Mouse (Mus musculus) intestine, embryonic 14.5 days (tissue): Measurements from ENCODE around the gene Rarg. TPM values are rescaled to one million over a fixed set of nuclear protein-coding genes. Genes with fewer than 3 reads are reported as not detected.

Source experiments
- ATAC-seq: fragments of 200-750 bp; cut with Nextera tagmentation; replicated peaks from 2 replicates; pipeline ENCODE4 v1.8.0; 2017; ENCODE audit warnings: low read depth, moderate number of reproducible peaks, moderate TSS enrichment, moderate library complexity; ENCODE audit not compliant: low FRiP score, low TSS enrichment
- DNase-seq: peaks from one replicate; pipeline ENCODE4 v3.0.0-alpha.2; 2018; ENCODE audit warnings: low spot score
- H3K27ac ChIP-seq: fragments of 300-500 bp; sonication (generic); 2 replicates; pipeline ENCODE4 v1.5.1; 2014; ENCODE audit warnings: low read depth, mild to moderate bottlenecking, control low read depth
- H3K27me3 ChIP-seq: fragments of 300-500 bp; sonication (generic); replicated peaks from 2 replicates; pipeline ENCODE4 v1.6.1; 2014; ENCODE audit warnings: low read length, control low read depth; ENCODE audit not compliant: control insufficient read depth, insufficient read depth
- H3K36me3 ChIP-seq: fragments of 300-500 bp; sonication (generic); 2 replicates; pipeline ENCODE4 v1.6.1; 2014; ENCODE audit warnings: low read length, control low read depth; ENCODE audit not compliant: control insufficient read depth, insufficient read depth
- H3K4me1 ChIP-seq: fragments of 300-500 bp; sonication (generic); replicated peaks from 2 replicates; pipeline ENCODE4 v1.6.1; 2014; ENCODE audit warnings: low read length, control low read depth, mixed read lengths; ENCODE audit not compliant: control insufficient read depth, insufficient read depth
- H3K4me2 ChIP-seq: fragments of 300-500 bp; sonication (generic); 2 replicates; pipeline ENCODE4 v1.6.1; 2014; ENCODE audit warnings: low read length
- H3K4me3 ChIP-seq: fragments of 300-500 bp; sonication (generic); 2 replicates; pipeline ENCODE4 v1.5.1; 2014; ENCODE audit warnings: low read depth, low read length, control low read depth, mixed read lengths
- H3K9ac ChIP-seq: fragments of 300-500 bp; sonication (generic); 2 replicates; pipeline ENCODE4 v1.6.1; 2014; ENCODE audit warnings: mild to moderate bottlenecking, low read length
- H3K9me3 ChIP-seq: fragments of 300-500 bp; sonication (generic); 2 replicates; pipeline ENCODE4 v1.6.1; 2016; ENCODE audit warnings: low read length, control low read depth; ENCODE audit not compliant: control insufficient read depth
- WGBS: fragments of 180-500 bp; shearing (Covaris S2); extraction: QIAGEN DNeasy Blood & Tissue Kit; methylation state at CpG from one replicate; pipeline ENCODE4 v1.1.7; 2014; 5-methylcytosine and 5-hydroxymethylcytosine counted together
- polyA plus RNA-seq: library from polyadenylated mRNA; unstranded; fragments of >200 nt; fragmentation: Nextera tagmentation; extraction: Ambion mirVana; gene quantifications from 2 replicates; pipeline ENCODE4 v1.2.1, GENCODE M21; 2014

Rarg gene
- polyA plus RNA-seq, 1 experiment from 2014 or later, result 16.4 TPM

- no peaks in the 10 kb centered on the region for H3K27me3 ChIP-seq
- peak overlapping the region; percentile 60 for H3K9ac ChIP-seq
- peak overlapping the region; percentile 78 for H3K27ac ChIP-seq
- WGBS, result 23% methylated on average over 13 of the region's 13 CpGs
- peak overlapping the region; percentile 76 for H3K4me3 ChIP-seq
- peak overlapping the region; percentile 82 for H3K4me2 ChIP-seq
- no peak for DNase-seq
- H3K36me3 ChIP-seq, result peaks cover 20% of the 10 kb centered on the region
- ATAC-seq, result peak; percentile 40
- H3K9me3 ChIP-seq, result no peaks in the 10 kb centered on the region
- H3K4me1 ChIP-seq, result peaks cover 10% of the 10 kb centered on the region
Observed at GRCm38 (mm10) chr15:102279783-102280520, 22.6 kb upstream of the Rarg start.

GRCm38 (mm10) chr15:102279092-102279782 is 21.9 kb upstream of the Rarg start, which contains the start of gene Mfsd5:
Gene Mfsd5, plus strand, starts transcription at chr15:102279454.
- H3K27ac ChIP-seq, result peak within 1 kb of the TSS; percentile 78
- ATAC-seq (peak; percentile 95), DNase-seq (peak; percentile 90)
- H3K9me3 ChIP-seq, result no peaks in the 10 kb centered on the region
- H3K36me3 ChIP-seq, result peaks cover 20% of the 10 kb centered on the region
- H3K4me3 ChIP-seq, result peak within 1 kb of the TSS; percentile 76
- peak within 1 kb of the TSS; percentile 82 for H3K4me2 ChIP-seq
- WGBS, result under 1% methylated on average over 64 of the region's 65 CpGs
- no peaks in the 10 kb centered on the region for H3K27me3 ChIP-seq
- peak within 1 kb of the TSS; percentile 60 for H3K9ac ChIP-seq
- H3K4me1 ChIP-seq, result peaks cover 10% of the 10 kb centered on the region

GRCm38 (mm10) chr15:102278726-102279091 is 21.4 kb upstream of the Rarg start:
- DNase-seq (peak; percentile 59), ATAC-seq (peak; percentile 4; the same call in 1 of the 2 replicates)
- Histone ChIP-seq H3K36me3 (peaks cover 20% of the 10 kb centered on the region), H3K27me3 (no peaks in the 10 kb centered on the region), H3K9ac (peak overlapping the region; percentile 60), H3K4me2 (peak overlapping the region; percentile 82), H3K4me3 (peak overlapping the region; percentile 76), H3K4me1 (peaks cover 10% of the 10 kb centered on the region), H3K9me3 (no peaks in the 10 kb centered on the region), H3K27ac (peak overlapping the region; percentile 62; the same call in 1 of the 2 replicates)
- WGBS, result 27% methylated on average over 7 of the region's 7 CpGs

DNA sequence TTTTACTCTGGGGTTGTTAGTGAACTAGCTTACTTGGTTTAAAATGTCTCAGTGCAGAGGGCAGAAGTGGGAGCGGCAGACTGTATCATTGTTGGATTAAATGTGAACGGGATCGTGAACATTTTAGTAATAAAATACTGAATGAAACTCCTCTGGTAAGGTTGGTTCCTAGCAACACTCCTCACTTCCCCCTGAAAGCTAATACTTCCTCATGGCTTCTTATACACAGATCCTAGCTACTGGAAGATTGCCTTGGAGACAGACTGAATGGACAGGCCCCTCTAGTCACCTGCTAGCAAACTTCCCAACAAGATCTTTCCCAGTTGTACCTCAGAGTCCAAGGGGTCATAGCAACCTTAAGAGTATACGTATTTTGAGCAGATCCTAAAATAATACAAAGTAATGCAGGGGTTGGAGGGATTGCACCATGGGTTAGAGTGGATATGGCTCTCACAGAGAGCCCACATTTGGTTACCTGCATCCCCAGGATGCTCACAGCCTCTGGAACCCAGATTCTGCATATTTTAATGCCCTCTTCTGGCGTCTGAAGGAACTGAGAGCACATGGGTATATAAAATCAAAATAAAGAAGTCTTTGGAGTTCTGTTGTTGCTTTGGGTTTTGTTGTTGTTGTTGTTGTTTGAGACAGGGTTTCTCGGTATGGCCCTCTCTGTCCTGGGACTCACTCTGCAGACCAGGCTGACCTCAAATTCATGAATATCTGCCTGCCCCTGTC is 16.8 kb upstream of the Rarg start:
- H3K27ac ChIP-seq, result no peak overlapping the region
- H3K36me3 ChIP-seq, result no peaks in the 10 kb centered on the region
- H3K4me1 ChIP-seq, result peaks cover 4% of the 10 kb centered on the region; the same call in 1 of the 2 replicates
- WGBS, result 74% methylated on average over 6 of the region's 6 CpGs
- no peak for ATAC-seq
- DNase-seq, result no peak
- no peaks in the 10 kb centered on the region for H3K27me3 ChIP-seq
- H3K9ac ChIP-seq, result no peak overlapping the region
- no peaks in the 10 kb centered on the region for H3K9me3 ChIP-seq
- no peak overlapping the region for H3K4me2 ChIP-seq
- no peak overlapping the region for H3K4me3 ChIP-seq

- H3K9me3 ChIP-seq, result no peaks in the 10 kb centered on the region
- no peaks in the 10 kb centered on the region for H3K36me3 ChIP-seq
- H3K27me3 ChIP-seq, result no peaks in the 10 kb centered on the region
- H3K4me3 ChIP-seq, result no peak overlapping the region
- DNase-seq (no peak), ATAC-seq (no peak)
- 35% methylated on average over 3 of the region's 3 CpGs for WGBS
- peaks cover 4% of the 10 kb centered on the region; the same call in 1 of the 2 replicates for H3K4me1 ChIP-seq
- no peak overlapping the region for H3K27ac ChIP-seq
- H3K4me2 ChIP-seq, result 0 out of 2 replicates have a peak overlapping the region, but pooled peaks have one; percentile 35
- no peak overlapping the region for H3K9ac ChIP-seq
Observed at GRCm38 (mm10) chr15:102271441-102271840, 14.1 kb upstream of the Rarg start.

DNA sequence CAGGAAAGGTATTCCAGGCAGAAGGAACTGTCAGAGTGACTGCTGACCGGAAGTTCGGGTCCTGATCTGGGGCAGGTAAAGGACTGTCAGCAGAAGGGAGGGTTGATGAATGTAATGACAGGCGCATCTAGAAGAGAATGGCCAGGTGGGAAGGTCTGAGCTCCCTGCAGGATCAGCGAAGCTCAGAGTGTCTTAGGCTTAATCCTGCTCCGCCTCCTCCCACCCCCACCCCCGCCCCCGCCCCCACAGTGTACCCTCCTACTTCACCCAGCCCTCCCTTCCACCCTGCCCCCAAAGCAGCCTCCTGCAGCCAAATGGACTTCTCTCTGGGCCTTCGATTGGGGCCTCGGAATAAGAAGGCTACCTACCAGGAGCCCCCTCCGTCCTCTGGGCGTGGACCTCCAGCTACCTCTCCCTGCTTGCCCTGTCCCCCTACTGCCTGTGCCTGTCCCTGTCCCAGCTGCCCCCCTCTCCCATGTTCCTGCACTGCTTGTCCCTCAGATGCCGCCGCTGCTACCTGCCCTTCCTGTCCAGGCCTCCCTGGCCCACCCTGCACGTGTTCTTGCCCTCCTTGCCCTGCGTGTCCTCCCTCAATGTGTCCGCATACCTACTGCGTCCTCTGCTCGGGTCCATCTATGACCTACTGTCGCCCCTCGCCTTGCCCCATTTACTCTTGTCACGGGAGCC is 13.1 kb upstream of the Rarg start, which contains the start of gene Gm9918:
Gene Gm9918 (plus strand): TSS at position 290 of the 687 bp plus-strand sequence.
- WGBS, result 14% methylated on average over 21 of the region's 21 CpGs
- Histone ChIP-seq H3K9me3 (no peaks in the 10 kb centered on the region), H3K27ac (no peak within 1 kb of the TSS), H3K4me2 (peak within 1 kb of the TSS; percentile 35), H3K9ac (peak within 1 kb of the TSS; percentile 16; the same call in 1 of the 2 replicates), H3K27me3 (no peaks in the 10 kb centered on the region), H3K4me3 (peak within 1 kb of the TSS; percentile 11; the same call in 1 of the 2 replicates), H3K36me3 (no peaks in the 10 kb centered on the region), H3K4me1 (peaks cover 4% of the 10 kb centered on the region; the same call in 1 of the 2 replicates)
- no peak for DNase-seq
- ATAC-seq, result no peak; the same call in 1 of the 2 replicates

DNA sequence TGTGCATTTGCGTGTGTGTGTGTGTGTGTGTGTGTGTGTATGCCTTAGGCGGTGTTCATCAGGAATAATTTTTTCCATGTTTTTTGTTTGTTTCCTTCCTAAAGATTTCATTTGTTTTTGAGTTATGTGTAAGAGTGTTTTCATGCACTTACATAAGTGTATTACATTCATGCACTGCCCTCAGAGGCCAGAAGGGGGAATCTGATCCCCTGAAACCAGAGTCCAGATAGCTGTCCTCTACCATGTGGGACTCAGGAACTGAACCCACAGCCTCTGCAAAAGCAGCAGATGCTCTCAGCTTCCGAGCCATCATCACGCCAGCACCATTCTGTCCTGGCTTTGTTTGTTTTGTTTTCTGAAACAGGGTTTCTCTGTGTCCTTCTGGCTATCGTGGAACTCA is 8.2 kb upstream of the Rarg start:
- DNase-seq, result no peak
- no peak for ATAC-seq
- no peaks in the 10 kb centered on the region for H3K36me3 ChIP-seq
- WGBS, result 84% methylated on average over 5 of the region's 5 CpGs
- no peaks in the 10 kb centered on the region for H3K27me3 ChIP-seq
- no peak overlapping the region for H3K4me2 ChIP-seq
- H3K27ac ChIP-seq, result no peak overlapping the region
- peaks cover under 1% of the 10 kb centered on the region; the same call in 1 of the 2 replicates for H3K4me1 ChIP-seq
- H3K9me3 ChIP-seq, result no peaks in the 10 kb centered on the region
- H3K4me3 ChIP-seq, result no peak overlapping the region
- H3K9ac ChIP-seq, result no peak overlapping the region

DNA sequence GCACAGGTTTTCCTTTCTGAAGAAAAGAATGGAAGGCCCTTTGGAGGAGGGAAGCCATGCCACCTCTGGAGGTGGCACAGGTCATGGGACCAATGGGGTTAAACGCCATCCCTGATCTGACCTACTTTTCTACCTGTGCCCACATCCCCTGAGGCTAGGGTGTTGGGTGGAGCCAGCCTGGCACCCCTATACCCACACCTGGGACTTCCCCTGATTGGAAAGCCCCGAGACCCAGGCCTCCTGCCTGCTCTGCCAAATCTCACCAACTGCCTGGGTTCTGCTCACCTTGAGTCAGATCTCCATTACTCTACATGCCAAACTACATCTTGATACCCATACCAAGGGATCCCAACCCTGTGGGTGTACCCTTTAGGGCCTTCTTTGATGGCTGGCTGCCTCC is 5.7 kb upstream of the Rarg start:
- H3K4me3 ChIP-seq, result no peak overlapping the region
- ATAC-seq (no peak), DNase-seq (no peak)
- no peak overlapping the region for H3K4me2 ChIP-seq
- peaks cover 8% of the 10 kb centered on the region for H3K4me1 ChIP-seq
- no peak overlapping the region for H3K27ac ChIP-seq
- no peak overlapping the region for H3K9ac ChIP-seq
- WGBS, result 81% methylated on average over 2 of the region's 2 CpGs
- H3K27me3 ChIP-seq, result no peaks in the 10 kb centered on the region
- H3K9me3 ChIP-seq, result no peaks in the 10 kb centered on the region
- H3K36me3 ChIP-seq, result no peaks in the 10 kb centered on the region
